Mouse (Mus musculus) neural tube, embryonic 10.5 days (tissue): ENCODE measurements around the gene Pdzd3.

Source experiments
- DNase-seq: peaks from one replicate; pipeline ENCODE4 v3.0.0-alpha.2; 2017; ENCODE audit warnings: low spot score; ENCODE audit errors: extremely low spot score

Gene Pdzd3

GRCm38 (mm10) chr9:44200458-44200857 lies 50.8 kb downstream of the Pdzd3 start:
- no peak for DNase-seq

GRCm38 (mm10) chr9:44199580-44199979 lies 51.7 kb downstream of the Pdzd3 start:
- DNase-seq, result no peak

GRCm38 (mm10) chr9:44199166-44199565 lies 52.1 kb downstream of the Pdzd3 start:
- no peak for DNase-seq
